Mouse (Mus musculus): ENCODE results near the gene Cercam.

The Cercam gene

DNA sequence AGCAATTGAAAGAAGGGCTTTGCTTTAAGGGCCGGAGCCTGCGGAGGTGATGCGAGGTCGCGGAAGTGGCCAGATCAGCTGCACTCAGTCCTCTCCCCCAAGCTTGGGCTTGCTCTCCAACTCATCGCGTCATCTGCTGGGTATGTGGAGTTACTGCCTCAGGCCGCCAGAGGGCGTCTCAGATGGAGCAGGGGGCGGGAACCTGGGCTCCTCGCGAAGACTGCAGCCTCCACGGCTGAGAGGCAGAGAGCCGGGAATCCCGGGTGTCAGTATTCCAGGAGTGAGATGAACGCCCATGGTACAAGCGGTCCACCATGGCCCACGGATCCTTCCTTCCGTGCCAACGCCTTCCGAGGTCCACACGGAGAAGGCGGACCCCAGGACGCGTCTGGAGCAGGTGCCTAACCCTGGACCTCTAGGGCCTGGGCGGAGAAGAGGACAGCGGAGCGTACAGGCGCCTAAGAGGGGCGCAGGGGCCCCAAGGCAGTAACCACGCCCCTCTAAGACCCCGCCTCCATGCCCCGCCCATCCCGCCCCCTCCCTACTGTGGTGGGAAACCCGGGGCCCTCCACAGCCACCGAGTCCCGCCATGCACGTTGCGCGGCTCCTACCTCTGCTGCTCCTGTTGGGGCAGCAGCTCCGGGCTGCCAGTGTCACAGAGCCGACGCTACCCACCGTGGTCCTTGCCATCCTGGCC is at the start of gene Cercam:
Cercam (plus strand) TSS at position 216 of the 697 bp plus-strand sequence.
- peak; percentile 87 for DNase-seq (ENCODE audit: low read depth)

DNA sequence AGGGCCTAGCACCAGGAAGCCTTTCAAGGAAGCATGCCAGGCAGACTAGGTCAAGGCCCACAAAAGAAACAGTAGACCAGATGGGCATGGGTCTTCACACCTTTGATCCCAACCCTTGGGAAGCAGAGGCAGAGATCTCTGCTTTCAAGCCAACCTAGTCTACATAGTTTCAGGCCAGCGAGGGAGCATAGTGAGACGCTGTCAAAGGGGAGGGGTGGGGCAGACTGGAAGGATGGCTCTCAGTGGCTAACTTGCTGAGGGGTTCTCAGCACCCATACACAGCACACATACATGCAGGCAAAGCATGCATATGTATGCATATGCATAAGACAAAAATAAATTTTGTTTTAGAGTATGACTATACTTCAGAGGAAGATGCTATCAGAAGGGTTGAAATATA is 49.6 kb upstream of the Cercam start:
- no peak for DNase-seq (ENCODE audit: low read depth)

- peak; percentile 62 for DNase-seq (ENCODE audit: low read depth)
Observed at GRCm38 (mm10) chr2:29820025-29820817, 48.7 kb upstream of the Cercam start, which contains the start of gene Urm1. TSS of gene Urm1 (plus strand) at chr2:29820075.

DNA sequence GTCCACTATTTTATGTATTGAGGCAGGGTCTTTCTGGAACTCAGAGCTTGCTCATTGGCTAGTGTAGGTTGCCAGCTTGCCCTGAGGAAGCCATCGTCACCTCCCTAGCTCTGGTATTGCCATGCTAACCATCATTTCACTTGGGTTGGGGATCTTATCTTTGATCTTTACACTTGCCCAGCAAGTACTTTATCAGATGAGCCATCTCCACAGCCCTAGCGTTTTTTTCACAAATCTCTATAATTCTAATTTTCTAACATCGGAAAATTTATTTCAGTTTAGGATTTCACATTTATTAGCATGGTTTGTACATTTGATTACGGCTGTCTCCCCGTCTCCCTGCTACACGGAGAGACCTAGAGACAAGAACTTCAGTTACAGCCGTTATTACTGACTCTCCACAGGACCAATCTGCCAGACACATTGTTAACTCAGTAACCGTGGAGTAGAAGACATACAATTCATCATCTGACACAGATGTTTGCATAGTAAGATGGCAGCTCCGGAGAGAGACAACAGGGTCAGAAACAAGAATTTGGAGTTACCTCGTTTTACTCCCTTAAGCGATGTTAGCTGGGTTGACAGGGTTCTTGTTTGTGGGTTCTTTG is 42.5 kb upstream of the Cercam start:
- no peak for DNase-seq (ENCODE audit: low read depth)

DNA sequence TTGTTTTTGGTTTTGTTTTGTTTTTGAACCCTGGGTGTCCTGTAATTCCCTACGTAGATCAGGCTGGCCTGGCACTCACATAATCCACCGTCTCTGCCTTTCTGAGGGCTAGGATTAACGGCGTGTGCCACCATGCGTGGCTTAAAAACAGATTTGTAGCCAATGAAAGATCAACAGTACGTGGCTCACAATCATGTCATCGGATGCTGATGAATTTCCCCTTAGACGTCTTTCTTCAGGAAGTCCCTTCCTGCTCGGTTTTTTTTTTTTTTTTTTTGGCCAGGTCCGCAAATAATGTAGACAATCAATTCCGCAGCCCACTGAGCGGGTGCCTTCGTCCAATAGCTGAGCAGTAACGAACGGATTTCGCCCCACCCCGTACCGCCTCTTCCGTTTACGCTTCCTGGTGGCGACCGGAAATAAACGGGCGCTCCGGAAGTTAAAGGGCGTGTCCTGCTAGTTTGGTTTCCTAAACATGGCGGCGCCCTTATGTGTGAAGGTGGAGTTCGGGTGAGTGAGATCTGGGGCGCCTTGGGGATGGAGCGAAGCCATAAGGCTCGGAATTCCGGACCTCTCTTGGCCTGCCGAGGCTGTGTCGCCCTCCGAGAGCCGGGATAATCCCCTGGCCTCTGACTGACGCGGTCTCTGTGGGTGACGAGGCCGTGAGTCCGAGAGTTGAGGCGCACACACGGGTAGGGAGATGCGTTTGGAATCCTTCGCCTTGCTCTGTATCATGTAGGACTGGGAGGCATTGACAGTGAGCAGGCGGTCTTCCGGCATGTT is 41.8 kb upstream of the Cercam start:
- peak; percentile 96 for DNase-seq (ENCODE audit: low read depth)

DNA sequence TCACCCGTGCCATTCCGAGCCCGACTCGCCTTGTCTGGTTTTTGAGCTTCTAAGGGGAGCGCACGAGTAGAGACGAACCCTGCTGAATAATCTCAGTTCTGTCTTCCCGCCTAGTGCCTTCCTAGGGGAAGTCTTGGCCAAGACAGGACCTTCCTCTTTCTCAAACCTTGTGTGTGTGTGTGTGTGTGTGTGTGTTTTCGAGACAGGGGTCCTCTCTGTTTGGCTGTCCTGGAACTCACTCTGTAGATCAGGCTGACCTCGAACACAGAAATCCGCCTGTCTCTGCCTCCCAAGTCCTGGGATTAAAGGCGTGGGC is 41.3 kb upstream of the Cercam start:
- DNase-seq (ENCODE audit: low read depth) = no peak

DNA sequence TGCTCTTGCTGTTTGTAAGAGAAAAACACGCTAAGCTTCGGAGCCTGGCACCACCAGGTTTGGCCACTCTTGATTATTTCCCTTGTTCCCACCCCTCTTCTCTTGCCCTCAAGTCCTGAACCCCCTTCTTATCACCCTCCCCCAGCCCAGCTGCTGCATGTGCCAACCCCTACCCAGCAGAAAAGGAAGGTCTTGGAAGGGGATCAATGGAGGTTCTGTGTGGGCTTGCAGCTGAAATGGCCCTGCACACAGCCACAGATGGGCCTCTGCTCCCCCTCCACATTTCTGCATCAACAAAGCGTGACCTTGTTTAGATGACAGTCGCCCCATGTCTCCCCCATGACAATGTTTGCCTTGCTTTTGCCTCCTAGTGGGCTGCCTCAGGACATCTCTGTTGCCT is 37.9 kb upstream of the Cercam start:
- no peak for DNase-seq (ENCODE audit: low read depth)

- no peak for DNase-seq (ENCODE audit: low read depth)
Observed at GRCm38 (mm10) chr2:29833796-29834195, 35.2 kb upstream of the Cercam start.

DNA sequence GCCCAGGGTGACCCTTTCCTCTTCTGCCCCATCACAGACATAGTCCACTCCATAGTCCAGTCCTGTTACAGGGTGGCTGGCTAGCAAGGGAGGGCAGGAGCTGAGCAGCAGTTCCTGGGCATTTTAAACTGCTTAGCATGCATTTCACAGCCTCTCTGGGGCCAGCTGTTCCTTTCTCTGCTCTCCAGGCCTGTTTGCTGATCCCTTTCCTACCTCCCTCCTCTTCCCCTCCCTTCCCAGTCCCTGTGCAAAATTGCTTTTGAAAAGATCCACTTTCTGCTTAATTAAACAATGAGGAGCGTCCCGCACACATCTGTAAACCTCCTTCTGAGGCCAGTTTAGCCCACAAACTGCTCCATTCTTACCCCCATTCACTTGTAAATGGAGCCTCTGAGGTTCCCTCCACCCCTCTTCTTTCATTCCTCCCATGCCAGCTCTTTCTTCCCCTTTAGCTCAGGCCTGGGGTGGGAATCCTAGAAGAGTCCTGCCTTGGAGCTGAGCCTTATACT is 33.5 kb upstream of the Cercam start:
- no peak for DNase-seq (ENCODE audit: low read depth)

DNA sequence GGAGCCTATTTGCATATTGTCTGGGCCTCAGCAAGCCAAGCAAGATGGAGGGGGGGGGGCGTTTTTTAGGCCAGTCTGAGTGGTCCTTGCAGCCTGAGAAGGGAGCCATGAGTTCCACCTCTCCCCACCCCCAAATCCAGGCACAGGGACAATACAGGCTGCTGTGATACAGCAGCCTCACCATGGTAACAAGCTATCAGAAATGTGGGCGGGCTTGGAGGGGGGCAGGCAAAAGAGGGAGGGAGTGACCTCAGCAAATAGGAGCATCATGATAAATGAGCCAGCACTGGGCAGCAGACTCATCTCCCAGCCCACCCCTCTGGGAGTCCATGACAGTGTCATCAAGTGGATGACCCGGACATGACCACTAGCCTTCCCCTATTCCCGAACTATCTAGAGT is 29.5 kb upstream of the Cercam start:
- DNase-seq (ENCODE audit: low read depth) = no peak

GRCm38 (mm10) chr2:29843231-29844105 is 25.5 kb upstream of the Cercam start:
- no peak for DNase-seq (ENCODE audit: low read depth)

DNA sequence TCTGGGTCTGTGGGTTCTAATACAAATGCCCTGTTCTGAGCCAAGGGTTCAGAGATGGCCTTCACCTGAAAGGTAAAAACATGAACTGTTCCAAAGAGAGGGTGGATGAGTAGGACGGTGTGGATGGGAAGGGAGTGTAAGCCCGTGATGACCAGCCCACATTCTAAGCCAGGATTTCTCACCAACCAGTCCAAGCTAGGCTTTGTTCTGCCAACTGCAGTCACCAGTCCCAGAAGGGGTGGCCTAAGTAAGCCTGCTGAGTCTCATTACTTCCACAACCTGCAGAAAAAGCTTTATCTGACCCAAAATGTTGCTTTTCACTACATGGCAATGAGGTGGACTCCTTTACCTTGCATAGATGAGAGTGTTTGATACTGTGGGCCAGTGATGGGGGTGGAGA is 24.8 kb upstream of the Cercam start:
- DNase-seq (ENCODE audit: low read depth) = no peak

- no peak for DNase-seq (ENCODE audit: low read depth)
Observed at GRCm38 (mm10) chr2:29844661-29845060, 24.3 kb upstream of the Cercam start.

GRCm38 (mm10) chr2:29845636-29846035 is 23.3 kb upstream of the Cercam start:
- no peak for DNase-seq (ENCODE audit: low read depth)

- DNase-seq (ENCODE audit: low read depth) = no peak
Observed at GRCm38 (mm10) chr2:29846061-29846853, 22.7 kb upstream of the Cercam start.

DNA sequence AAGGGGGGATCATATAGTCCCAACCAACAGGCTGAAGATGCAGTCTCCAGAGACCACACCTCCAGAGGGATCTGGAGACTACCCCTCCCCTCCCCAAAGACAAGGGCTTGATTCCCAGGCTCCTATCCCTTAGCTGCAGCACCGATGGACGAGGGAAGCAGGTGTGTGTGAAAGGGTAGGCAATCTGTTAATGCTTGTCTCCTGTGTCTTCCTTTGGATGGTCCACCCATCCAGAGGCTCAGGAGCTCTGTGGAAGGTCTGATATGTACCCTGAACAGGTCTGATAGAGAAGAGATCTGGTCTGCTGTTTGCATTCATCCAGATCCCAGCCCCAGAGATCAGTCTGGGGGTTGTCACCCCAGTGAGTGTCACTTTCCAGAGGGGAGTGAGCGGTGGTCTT is 22.1 kb upstream of the Cercam start:
- DNase-seq (ENCODE audit: low read depth) = no peak

DNA sequence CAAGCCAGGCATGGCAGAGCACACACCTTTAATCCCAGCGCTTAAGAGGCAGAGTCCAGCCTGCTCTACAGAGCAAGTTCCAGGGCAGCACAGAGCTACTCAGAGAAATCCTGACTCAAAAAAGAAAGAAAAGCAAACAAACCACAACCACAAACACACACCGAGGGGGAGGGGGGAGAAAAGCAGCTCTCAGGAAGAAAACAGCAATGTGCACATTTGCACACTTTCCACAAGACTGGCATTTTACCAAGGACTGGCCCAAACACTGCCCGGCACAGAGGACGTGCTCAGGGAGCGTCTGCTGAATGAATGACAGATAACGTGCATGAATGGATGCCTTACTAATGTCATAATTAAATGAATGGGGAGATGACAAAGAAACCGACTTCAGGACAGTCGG is 19.9 kb upstream of the Cercam start:
- DNase-seq (ENCODE audit: low read depth) = no peak

- DNase-seq (ENCODE audit: low read depth) = no peak
Observed at GRCm38 (mm10) chr2:29849841-29850480, 19.0 kb upstream of the Cercam start.

DNA sequence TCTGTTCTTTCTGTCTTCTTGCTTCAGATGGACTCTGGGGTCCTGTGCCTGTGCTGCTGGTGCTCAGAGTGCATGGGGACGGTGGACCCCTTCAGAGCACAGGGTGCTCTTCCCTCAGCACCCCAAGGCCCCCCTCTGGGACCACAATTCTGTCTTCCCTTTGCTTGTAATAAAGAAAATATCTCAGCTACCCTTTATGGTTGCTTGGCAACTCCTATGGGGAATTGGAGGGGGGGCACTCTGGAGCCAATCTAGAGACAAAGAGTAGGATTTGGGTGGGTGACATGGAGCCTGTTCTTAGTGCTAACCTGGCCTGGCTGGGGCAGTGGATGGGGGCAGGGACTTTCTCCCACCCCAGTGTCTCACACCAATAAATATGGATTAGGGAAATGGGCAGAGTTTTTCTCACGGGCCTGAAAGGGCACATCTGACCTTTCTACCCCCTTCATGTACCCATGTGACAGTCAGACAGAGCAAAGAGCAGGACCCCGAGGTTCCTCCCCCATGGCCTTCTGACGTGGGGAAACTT is 15.9 kb upstream of the Cercam start:
- DNase-seq (ENCODE audit: low read depth) = no peak

GRCm38 (mm10) chr2:29853736-29854135 is 15.2 kb upstream of the Cercam start:
- no peak for DNase-seq (ENCODE audit: low read depth)

Data from naive thymus-derived CD4-positive, alpha-beta T cell, adult 2 months (primary cell).